Mouse (Mus musculus) cerebellum, adult 2 months (tissue): ENCODE measurements around the gene Hps4.

ENCODE experiments used
- CTCF ChIP-seq: fragments of 200-500 bp; IDR thresholded peaks from 2 replicates; pipeline ENCODE4 v1.5.1; 2011; ENCODE audit warnings: low read depth, mild to moderate bottlenecking, control low read depth, low read length, moderate library complexity, borderline replicate concordance; ENCODE audit not compliant: insufficient read depth
- POLR2A ChIP-seq: fragments of 200-500 bp; IDR thresholded peaks from 2 replicates; pipeline ENCODE4 v1.6.1; 2011; ENCODE audit warnings: low read length, control low read depth, borderline replicate concordance; ENCODE audit not compliant: insufficient read depth

DNA sequence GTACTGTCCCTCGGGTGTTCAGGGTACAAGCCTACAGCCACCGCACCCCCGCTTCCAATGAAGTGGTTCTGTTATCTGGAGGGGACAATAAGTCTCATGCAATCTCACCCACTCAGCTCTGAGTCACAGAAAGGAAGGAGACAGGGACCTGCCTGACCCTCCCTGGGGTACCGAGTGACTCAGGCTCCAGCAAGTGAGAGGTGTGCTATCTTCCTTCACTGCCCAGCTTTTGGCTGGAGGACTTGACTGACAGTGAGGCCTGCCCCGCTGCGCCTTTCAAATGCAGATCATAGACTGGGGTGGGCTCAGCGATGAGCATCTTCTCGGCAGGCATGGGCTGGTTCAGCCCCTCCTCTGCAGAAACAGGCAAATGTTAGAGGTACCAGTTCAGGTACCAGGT lies 47.7 kb upstream of the Hps4 start:
- TF ChIP-seq CTCF (no peak), POLR2A (no peak)
